Mouse (Mus musculus): ENCODE data around the gene Cyp4a14. TPM values are rescaled to one million over a fixed set of nuclear protein-coding genes. Genes with fewer than 3 reads are reported as not detected.
"Not testable (repeated sequence)": the region's sequence is repeated elsewhere in the genome, so short reads cannot be mapped to it uniquely, and the experiment has no call there.

Cyp4a14 gene
- polyA plus RNA-seq (2012; rRNA removed) = 0.10 and 0.11 TPM in 2 replicates

DNA sequence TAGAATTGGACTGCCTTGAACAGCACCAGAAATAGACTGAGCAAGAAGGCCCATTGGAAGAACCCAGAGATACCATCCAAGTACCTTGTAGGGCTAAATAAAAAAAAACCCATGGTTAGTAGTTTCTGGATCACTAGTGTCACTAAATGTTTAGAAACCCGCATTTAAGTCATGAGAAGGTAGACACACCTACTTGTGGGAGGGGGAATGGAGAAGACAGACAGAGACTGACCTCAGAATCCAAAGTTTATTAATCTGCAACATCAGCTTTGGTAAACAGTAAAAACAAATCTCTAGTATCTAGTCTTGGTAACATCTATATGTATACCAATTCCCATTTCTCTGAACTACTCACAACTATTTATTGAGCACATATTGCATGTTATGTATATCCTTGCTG, at the start of gene Cyp4a14:
Gene Cyp4a14 (minus strand): TSS at position 142 of the 400 bp plus-strand sequence.
- Histone ChIP-seq H3K4me1 (ENCODE audit: control insufficient read depth, insufficient read depth, low read length) (no peaks in the 10 kb centered on the region), H3K27me3 (ENCODE audit: control insufficient read depth, insufficient read depth, low read length) (no peaks in the 10 kb centered on the region), H3K27ac (ENCODE audit: control insufficient read depth, insufficient read depth, low read depth, low read length) (no peak within 1 kb of the TSS), H3K36me3 (ENCODE audit: control insufficient read depth, insufficient read depth, low read length) (no peaks in the 10 kb centered on the region), H3K4me3 (ENCODE audit: control insufficient read depth, low read depth, low read length) (no peak within 1 kb of the TSS)
- no peak for TF ChIP-seq CTCF (IDR thresholded peaks at IDR 0.05; ENCODE audit: control insufficient read depth, insufficient read depth, insufficient replicate concordance, low read depth, low read length)
- no peak for TF ChIP-seq POLR2A (IDR thresholded peaks at IDR 0.05; ENCODE audit: control insufficient read depth, low read depth, low read length)

DNA sequence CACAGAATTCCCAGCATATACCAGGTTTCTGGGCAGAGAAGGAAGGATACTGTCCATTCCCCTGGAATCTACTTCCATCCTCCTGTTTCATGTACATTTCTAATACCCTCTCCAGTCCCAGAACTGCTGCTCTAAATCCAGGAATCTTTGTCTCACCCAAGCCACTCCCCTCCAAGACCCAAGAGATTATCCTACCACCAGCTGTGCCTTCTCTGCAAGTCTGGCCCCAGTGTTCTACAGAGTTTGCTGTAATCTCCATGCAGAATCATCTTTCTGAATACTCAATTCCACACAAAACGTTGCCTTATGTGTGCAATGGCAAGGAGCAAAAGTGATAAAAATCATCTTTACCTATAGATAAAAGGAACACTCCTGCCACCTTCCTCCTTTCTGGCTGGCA, 49.2 kb upstream of the Cyp4a14 start:
- no peaks in the 10 kb centered on the region for H3K27me3 ChIP-seq (ENCODE audit: control insufficient read depth, insufficient read depth, low read length)
- H3K4me1 ChIP-seq (ENCODE audit: control insufficient read depth, insufficient read depth, low read length) = no peaks in the 10 kb centered on the region
- H3K4me3 ChIP-seq (ENCODE audit: control insufficient read depth, low read depth, low read length) = no peak overlapping the region
- TF ChIP-seq POLR2A (IDR thresholded peaks at IDR 0.05; ENCODE audit: control insufficient read depth, low read depth, low read length) = no peak
- no peak for TF ChIP-seq CTCF (IDR thresholded peaks at IDR 0.05; ENCODE audit: control insufficient read depth, insufficient read depth, insufficient replicate concordance, low read depth, low read length)
- no peaks in the 10 kb centered on the region for H3K36me3 ChIP-seq (ENCODE audit: control insufficient read depth, insufficient read depth, low read length)
- no peak overlapping the region for H3K27ac ChIP-seq (ENCODE audit: control insufficient read depth, insufficient read depth, low read depth, low read length)

DNA sequence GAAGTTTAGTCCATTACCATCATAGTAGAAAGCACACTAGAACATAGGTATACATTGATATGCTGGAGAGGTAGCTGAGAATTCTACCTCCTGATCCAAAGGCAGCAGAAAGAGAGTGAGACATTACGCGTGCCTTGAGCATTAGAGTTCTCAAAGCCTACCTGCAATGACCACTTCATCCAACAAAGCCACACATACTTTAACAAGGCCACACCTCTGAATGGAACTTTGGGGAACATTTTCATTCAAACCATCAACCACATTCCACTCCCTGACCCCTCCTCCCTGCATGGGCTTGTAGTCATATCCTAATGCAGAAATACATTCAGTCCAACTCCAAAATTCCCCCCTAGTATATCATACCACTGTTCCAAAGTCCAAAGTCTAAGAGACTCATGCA, 25.8 kb upstream of the Cyp4a14 start:
- no peak overlapping the region for H3K27ac ChIP-seq (ENCODE audit: control insufficient read depth, insufficient read depth, low read depth, low read length)
- no peaks in the 10 kb centered on the region for H3K4me1 ChIP-seq (ENCODE audit: control insufficient read depth, insufficient read depth, low read length)
- TF ChIP-seq POLR2A (IDR thresholded peaks at IDR 0.05; ENCODE audit: control insufficient read depth, low read depth, low read length) (no peak), CTCF (IDR thresholded peaks at IDR 0.05; ENCODE audit: control insufficient read depth, insufficient read depth, insufficient replicate concordance, low read depth, low read length) (no peak)
- H3K4me3 ChIP-seq (ENCODE audit: control insufficient read depth, low read depth, low read length) = no peak overlapping the region
- H3K36me3 ChIP-seq (ENCODE audit: control insufficient read depth, insufficient read depth, low read length) = no peaks in the 10 kb centered on the region
- no peaks in the 10 kb centered on the region for H3K27me3 ChIP-seq (ENCODE audit: control insufficient read depth, insufficient read depth, low read length)

DNA sequence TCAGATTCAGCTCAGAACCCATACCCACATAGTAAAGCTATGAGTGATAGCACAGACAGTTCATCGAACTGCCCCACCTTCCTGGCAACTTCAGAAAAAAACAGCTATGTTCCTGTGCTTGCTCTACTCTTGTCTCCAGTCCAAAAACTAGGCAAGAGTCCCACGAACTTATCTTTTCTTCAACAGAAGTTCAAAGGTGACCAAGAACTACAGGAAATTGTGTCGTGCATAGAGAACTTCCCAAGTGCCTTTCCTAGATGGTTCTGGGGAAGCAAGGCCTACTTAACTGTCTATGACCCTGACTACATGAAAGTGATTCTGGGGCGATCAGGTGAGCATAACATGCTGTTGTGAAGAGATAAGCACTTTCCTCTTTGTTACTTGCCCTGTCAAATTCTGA, 23.5 kb upstream of the Cyp4a14 start:
- Histone ChIP-seq H3K27ac (ENCODE audit: control insufficient read depth, insufficient read depth, low read depth, low read length) (no peak overlapping the region), H3K27me3 (ENCODE audit: control insufficient read depth, insufficient read depth, low read length) (no peaks in the 10 kb centered on the region), H3K36me3 (ENCODE audit: control insufficient read depth, insufficient read depth, low read length) (no peaks in the 10 kb centered on the region), H3K4me1 (ENCODE audit: control insufficient read depth, insufficient read depth, low read length) (no peaks in the 10 kb centered on the region), H3K4me3 (ENCODE audit: control insufficient read depth, low read depth, low read length) (no peak overlapping the region)
- no peak for TF ChIP-seq POLR2A (IDR thresholded peaks at IDR 0.05; ENCODE audit: control insufficient read depth, low read depth, low read length)
- TF ChIP-seq CTCF (IDR thresholded peaks at IDR 0.05; ENCODE audit: control insufficient read depth, insufficient read depth, insufficient replicate concordance, low read depth, low read length) = no peak

DNA sequence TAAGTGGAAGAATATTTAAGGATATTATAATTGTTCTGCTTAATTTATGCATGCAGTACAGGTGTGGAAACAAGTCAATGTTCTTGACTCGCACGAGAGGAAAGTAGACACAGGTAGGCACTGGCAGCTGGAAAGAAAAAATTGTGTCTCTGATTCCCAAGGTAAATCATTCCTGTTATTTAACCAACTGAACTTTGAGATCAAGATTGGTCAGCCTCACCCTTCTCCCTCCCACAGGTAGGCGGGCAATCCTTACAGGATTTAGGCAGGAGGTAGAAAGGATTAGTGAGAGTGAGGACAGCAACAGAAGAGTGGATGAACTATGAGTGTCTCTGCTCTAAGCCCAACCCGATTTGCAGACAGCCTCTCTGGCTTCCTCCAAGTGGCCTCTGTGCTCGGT, 22.1 kb upstream of the Cyp4a14 start, which contains the start of gene Cyp4a10:
Gene Cyp4a10 (plus strand): TSS at position 265 of the 400 bp plus-strand sequence.
- not testable (repeated sequence) for H3K27me3 ChIP-seq (ENCODE audit: control insufficient read depth, insufficient read depth, low read length); H3K36me3 ChIP-seq (ENCODE audit: control insufficient read depth, insufficient read depth, low read length); H3K4me3 ChIP-seq (ENCODE audit: control insufficient read depth, low read depth, low read length); H3K27ac ChIP-seq (ENCODE audit: control insufficient read depth, insufficient read depth, low read depth, low read length); H3K4me1 ChIP-seq (ENCODE audit: control insufficient read depth, insufficient read depth, low read length)

DNA sequence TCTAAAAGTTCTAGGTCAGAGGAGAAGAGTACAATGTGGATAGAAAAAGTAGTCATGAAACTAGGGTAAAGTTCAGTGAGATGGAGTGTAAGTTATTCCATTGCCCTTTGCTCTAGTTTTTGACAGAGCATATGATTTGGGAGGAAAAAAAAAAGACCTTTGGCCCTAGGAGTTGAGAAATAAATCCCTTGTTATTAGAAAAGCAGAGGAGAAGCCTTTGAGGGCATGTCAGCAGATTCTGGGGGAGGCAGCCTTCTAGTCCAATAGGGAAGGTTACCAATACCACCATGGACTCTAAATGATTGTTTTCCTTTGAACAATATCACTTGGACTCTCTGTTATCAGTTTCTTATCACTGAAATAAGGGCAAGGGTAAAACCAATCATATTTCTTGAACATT, 18.0 kb upstream of the Cyp4a14 start:
- not testable (repeated sequence) for H3K27ac ChIP-seq (ENCODE audit: control insufficient read depth, insufficient read depth, low read depth, low read length); H3K4me3 ChIP-seq (ENCODE audit: control insufficient read depth, low read depth, low read length); H3K36me3 ChIP-seq (ENCODE audit: control insufficient read depth, insufficient read depth, low read length); H3K27me3 ChIP-seq (ENCODE audit: control insufficient read depth, insufficient read depth, low read length); H3K4me1 ChIP-seq (ENCODE audit: control insufficient read depth, insufficient read depth, low read length)

DNA sequence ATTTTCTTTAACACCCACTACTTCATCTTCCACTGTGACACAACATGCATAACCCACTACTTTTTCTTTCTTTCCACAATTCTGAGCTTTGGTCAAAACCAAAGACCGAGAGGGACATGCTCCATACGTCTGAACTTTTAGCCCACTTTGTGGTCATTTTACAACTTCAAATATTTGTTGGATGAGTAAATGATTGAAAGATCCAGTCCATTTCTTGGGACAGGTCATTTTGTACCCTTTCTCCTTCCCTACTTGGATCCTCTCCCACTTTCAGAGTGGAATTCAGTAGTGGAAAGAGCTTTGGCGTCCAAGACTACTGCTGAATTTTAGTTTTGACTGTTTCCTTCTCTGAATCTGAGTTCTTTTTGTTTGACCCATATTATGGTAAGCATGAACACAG, 1.5 kb upstream of the Cyp4a14 start:
- no peaks in the 10 kb centered on the region for H3K4me1 ChIP-seq (ENCODE audit: control insufficient read depth, insufficient read depth, low read length)
- no peaks in the 10 kb centered on the region for H3K36me3 ChIP-seq (ENCODE audit: control insufficient read depth, insufficient read depth, low read length)
- no peaks in the 10 kb centered on the region for H3K27me3 ChIP-seq (ENCODE audit: control insufficient read depth, insufficient read depth, low read length)
- no peak for TF ChIP-seq POLR2A (IDR thresholded peaks at IDR 0.05; ENCODE audit: control insufficient read depth, low read depth, low read length)
- TF ChIP-seq CTCF (IDR thresholded peaks at IDR 0.05; ENCODE audit: control insufficient read depth, insufficient read depth, insufficient replicate concordance, low read depth, low read length) = no peak
- no peak overlapping the region for H3K4me3 ChIP-seq (ENCODE audit: control insufficient read depth, low read depth, low read length)
- H3K27ac ChIP-seq (ENCODE audit: control insufficient read depth, insufficient read depth, low read depth, low read length) = no peak overlapping the region

DNA sequence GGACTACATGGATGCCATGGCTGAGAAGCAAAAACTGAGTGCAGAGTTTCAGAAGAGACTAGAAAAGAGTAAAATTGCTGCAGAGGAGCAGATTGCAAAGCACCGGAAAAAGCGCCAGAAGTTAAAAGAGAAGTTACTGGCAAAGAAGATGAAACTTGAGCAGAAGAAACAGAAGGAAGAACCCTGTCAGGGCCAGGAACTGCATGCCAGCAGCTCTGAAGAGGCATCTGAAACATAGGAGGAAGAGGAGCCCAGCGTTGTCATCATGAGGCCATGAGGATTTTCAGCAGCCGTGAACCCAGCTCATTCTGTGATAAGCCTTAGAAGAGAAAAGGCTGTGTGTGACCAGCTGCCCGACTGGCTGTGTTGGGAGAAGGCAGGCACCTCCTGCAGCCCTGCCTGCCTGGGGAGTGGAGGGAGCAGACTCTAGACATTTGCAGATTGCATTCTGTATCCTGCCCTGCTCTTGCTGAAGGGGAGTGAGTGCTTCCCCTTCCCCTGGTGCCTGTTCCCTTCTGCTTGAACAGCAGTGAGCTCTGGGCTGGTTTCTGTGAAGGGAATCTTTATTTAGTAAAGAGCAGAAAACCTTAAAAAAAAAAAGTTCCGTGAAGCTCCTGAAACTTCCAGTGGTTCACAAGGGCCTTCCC, 14.8 kb downstream of the Cyp4a14 start:
- no peak for TF ChIP-seq POLR2A (IDR thresholded peaks at IDR 0.05; ENCODE audit: control insufficient read depth, low read depth, low read length)
- TF ChIP-seq CTCF (IDR thresholded peaks at IDR 0.05; ENCODE audit: control insufficient read depth, insufficient read depth, insufficient replicate concordance, low read depth, low read length) = no peak
- Histone ChIP-seq H3K4me3 (ENCODE audit: control insufficient read depth, low read depth, low read length) (no peak overlapping the region), H3K36me3 (ENCODE audit: control insufficient read depth, insufficient read depth, low read length) (no peaks in the 10 kb centered on the region), H3K27ac (ENCODE audit: control insufficient read depth, insufficient read depth, low read depth, low read length) (no peak overlapping the region), H3K27me3 (ENCODE audit: control insufficient read depth, insufficient read depth, low read length) (no peaks in the 10 kb centered on the region), H3K4me1 (ENCODE audit: control insufficient read depth, insufficient read depth, low read length) (no peaks in the 10 kb centered on the region)

DNA sequence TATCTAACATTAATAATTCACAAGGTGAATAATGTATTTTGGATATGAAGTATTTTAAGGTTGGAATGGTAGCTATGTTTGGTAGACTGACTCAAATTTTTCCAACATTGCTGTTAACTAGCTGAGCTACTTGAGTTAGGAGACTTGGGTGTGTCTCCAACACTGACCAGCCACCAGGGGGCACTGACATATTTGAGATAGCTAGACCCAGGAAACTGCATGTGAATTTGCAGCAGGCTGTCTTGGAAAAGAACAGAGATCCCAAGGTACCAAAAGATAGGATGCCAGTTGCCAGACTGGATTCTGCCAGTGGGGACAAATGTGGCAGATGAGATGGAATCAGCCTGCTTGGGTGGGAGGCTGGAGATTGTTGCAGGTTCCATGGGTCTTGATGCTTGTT, 19.9 kb downstream of the Cyp4a14 start:
- H3K27me3 ChIP-seq (ENCODE audit: control insufficient read depth, insufficient read depth, low read length); H3K27ac ChIP-seq (ENCODE audit: control insufficient read depth, insufficient read depth, low read depth, low read length); H3K36me3 ChIP-seq (ENCODE audit: control insufficient read depth, insufficient read depth, low read length); H3K4me1 ChIP-seq (ENCODE audit: control insufficient read depth, insufficient read depth, low read length); H3K4me3 ChIP-seq (ENCODE audit: control insufficient read depth, low read depth, low read length): not testable (repeated sequence)

DNA sequence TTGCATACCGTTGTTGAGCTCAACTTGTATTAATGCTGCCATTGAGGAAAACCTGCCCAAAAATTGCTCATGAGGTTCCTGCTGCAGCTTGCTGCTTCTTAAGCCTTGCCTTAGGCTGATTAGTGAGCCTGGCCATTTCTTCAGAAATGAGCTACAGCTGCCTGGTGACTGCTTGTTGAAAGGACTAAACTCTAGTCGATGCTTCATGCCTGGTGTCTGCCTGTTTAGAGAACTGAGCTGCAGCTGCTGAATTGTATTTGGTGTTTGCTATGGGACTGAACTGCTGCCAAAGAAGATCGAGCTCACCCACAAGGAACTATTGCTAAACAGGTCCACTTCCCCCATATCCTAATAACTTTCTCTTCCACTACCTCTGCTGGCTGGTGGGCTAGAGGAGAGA, 22.4 kb downstream of the Cyp4a14 start:
- H3K27me3 ChIP-seq (ENCODE audit: control insufficient read depth, insufficient read depth, low read length); H3K4me1 ChIP-seq (ENCODE audit: control insufficient read depth, insufficient read depth, low read length): not testable (repeated sequence)

More for the DNA sequence above, 22.4 kb downstream of the Cyp4a14 start:
- H3K27ac ChIP-seq (ENCODE audit: control insufficient read depth, insufficient read depth, low read depth, low read length); H3K4me3 ChIP-seq (ENCODE audit: control insufficient read depth, low read depth, low read length); H3K36me3 ChIP-seq (ENCODE audit: control insufficient read depth, insufficient read depth, low read length): not testable (repeated sequence)

All from testis, adult 2 months (tissue).